Mouse (Mus musculus) cerebellum, adult 9-11 months (tissue): ENCODE results near the gene St7l.

Source experiments
- DNase-seq: peaks from one replicate; pipeline ENCODE4 v3.0.0; 2022

The St7l gene

DNA sequence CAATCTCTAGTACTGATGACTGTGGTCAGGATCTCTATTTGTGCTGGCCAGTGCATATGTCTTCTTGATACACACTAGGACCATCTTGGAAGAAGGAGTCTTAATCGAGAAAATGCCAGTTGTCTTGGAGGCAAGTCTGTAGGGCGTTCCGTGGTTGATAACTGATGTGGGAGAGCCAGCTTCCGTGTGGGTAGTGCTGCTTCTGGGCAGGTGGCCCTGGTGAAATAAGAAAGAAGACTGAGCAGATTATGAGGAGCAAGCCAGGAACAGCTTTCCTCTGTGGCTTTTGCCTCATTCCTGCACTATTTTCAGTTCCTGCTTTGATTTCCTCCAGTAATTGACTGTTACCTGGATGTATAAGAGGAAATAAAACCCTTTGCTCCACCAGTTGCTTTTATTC lies 41.6 kb downstream of the St7l start:
- no peak for DNase-seq

- DNase-seq = no peak
These were observed 42.2 kb downstream of the St7l start for GRCm38 (mm10) chr3:104906007-104906406.

DNA sequence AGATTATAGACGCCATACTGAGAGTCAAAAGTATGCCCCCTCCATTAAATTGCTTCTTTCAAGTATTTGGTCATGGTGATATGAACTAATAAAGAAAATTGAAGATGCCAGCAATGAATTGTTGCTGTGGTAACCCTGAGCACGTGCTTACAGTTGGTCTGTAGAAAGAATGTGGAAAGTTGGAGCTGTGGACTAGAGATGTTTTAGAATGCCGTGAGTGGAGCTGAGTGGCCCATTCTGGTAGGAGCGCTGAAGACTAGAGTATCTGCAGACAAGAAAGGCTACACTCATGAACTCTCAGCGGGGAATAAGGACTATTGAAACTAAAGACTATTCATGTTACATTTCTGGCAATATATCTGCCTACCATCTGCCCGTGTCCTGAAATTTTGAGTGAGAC lies 45.4 kb downstream of the St7l start:
- no peak for DNase-seq

GRCm38 (mm10) chr3:104914986-104915385 lies 51.2 kb downstream of the St7l start:
- DNase-seq = no peak

- DNase-seq = no peak
These were observed 65.6 kb downstream of the St7l start for GRCm38 (mm10) chr3:104929385-104929784.

- no peak for DNase-seq
These were observed 74.0 kb downstream of the St7l start for GRCm38 (mm10) chr3:104937728-104938305.

GRCm38 (mm10) chr3:104938327-104938726 lies 74.5 kb downstream of the St7l start:
- no peak for DNase-seq

DNA sequence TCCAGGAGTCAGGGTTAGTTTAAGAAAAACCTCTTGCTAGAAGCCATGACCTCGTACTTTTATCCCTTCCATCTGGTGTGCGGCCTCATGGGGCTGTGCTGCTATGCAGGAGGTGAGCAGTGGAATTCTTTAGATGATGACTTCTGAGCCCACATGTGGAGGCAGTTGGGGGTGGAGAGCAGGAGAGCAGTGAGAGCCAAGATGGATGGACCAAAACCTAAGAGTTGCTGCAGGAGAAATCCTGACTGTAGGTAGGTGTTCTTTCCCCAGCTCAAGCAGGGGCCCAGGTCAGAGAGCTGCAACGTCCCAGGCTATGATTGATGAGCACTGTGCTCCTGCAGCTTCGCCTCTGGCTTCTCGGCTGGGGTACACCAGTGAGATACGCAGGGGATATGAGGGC lies 76.9 kb downstream of the St7l start:
- no peak for DNase-seq

DNA sequence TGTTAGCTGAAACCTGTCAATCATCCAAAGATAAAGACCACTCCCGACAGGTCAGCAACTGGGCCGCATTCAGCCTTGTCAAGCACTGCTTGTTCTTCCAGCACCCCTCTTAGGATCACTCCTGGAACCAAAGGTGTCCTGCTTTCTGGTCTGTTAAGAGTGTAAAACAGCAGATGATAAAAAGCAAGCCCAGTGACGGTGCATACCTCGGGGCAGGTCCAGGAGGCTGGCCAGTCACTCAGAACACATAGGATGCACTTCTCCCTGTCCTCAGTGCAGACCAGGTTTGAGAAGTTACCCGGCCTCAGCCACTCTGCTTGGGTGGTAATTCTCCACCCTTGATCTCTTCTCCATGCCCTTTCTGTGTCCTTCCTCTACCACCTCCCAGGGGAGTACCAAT lies 78.9 kb downstream of the St7l start:
- no peak for DNase-seq

GRCm38 (mm10) chr3:104943333-104943732 lies 79.5 kb downstream of the St7l start:
- DNase-seq = no peak

- no peak for DNase-seq
These were observed 81.1 kb downstream of the St7l start for GRCm38 (mm10) chr3:104944894-104945293.

GRCm38 (mm10) chr3:104950926-104951325 lies 87.1 kb downstream of the St7l start:
- DNase-seq = no peak

DNA sequence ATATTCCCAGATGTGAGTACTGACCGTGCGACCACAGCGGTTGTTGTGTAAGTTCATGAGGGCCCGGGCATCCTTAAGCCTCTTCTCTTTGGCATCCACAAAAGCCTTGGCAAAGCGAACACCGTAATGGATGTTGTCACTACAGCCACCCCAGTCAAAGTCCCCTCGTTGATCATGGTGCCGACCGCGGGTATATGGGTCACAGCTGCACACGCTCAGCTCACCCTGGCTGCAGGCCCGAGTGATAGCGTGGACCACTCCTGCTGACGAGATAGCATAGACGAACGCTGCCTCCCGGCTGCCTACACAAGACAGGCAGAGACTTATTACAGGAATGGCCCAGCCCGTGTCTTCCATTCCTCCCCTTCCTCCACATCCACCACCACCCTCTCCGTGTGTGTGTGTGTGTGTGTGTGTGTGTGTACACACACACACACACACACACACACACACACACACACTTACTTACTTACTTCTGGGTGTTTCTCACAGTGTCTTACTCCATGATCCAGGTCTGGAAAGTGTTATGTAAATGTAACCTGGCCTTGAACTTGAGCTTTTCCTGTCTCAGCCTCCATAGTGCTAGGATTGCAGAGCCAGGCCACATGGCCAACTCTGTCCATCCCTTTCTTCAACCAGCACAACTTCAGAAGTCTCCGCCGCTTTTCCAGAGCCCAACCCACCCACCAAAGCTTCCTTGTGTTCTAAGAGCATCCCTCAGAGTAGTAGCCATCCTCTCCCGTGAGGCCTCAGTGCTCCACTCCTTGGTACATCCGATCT lies 89.3 kb downstream of the St7l start:
- DNase-seq = no peak

GRCm38 (mm10) chr3:104954137-104954536 lies 90.3 kb downstream of the St7l start:
- no peak for DNase-seq

GRCm38 (mm10) chr3:104954551-104954950 lies 90.7 kb downstream of the St7l start:
- DNase-seq = no peak

DNA sequence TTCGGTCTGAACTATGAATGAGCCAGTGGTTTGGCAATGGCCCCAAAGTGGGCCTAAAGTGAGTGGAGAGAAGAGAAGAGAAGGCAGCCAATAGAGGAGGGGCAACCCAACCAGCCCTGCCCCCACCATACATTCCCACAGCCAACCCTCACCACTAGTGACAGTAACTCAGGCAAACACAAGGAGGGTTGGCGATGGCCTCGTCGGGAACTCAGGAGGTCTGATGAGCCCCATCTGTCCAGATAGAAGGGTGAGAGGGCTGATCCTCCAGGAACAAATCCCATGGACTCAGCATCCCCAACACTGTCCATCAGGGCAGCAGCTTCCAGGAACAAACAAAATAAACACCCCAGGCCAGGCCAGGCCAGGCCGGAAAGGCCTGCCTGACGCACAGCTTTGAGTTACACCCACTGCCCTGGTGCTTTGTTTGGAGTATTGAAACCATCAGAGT lies 92.4 kb downstream of the St7l start:
- DNase-seq = no peak

DNA sequence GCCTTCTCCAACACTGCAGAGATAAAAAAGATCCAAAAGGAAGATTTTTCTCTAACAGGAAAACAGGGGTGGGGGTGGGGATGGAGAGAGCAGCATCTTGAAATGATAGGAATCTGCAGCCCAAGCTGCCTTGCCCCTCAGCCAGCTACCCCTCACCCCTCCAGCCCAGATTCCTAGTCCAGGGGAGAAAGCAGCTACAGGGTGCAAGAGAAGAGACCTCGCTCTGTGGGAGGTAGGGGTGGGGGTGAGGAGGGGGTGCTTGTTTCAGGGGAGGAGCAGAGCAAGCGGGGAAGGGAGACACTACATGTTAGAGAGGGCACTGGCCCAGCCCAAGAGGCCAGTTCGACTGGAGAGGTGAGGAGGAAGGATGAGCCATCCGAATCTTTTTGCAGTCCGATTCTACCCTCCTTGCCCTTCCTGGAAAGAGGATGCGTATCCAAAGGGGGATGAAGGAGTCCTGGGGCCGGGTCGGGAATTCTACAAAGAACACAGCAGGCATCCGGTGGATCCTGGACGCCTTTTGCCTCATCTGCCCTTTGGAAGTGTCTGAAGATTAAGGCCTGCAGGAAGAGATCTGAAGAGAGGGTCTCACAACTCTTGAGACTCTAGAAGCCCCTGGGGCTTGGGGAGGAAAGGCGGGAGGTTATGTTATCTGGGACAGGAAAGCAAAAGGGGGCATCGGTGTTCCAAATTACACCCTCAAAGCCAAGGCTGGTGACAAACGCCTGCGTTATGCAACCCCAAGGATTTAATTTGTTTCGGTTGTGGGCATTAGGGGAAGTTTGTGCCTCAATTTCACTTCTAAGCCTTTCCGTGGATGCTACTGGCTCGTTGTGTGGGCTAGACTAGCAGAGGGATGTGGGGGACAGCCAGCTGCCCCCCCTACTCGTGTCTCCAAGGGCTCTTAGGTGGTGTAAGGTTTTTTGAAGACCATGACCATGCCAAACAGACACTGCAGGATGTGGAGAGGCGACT lies 96.5 kb downstream of the St7l start:
- DNase-seq = no peak

GRCm38 (mm10) chr3:104961066-104962059 lies 97.6 kb downstream of the St7l start, which contains the start of gene Wnt2b:
TSS of gene Wnt2b (minus strand) at chr3:104961921.
- no peak for DNase-seq

- DNase-seq = no peak
These were observed 98.4 kb downstream of the St7l start for GRCm38 (mm10) chr3:104962141-104962611.

GRCm38 (mm10) chr3:104962866-104963265 lies 99.1 kb downstream of the St7l start:
- no peak for DNase-seq

DNA sequence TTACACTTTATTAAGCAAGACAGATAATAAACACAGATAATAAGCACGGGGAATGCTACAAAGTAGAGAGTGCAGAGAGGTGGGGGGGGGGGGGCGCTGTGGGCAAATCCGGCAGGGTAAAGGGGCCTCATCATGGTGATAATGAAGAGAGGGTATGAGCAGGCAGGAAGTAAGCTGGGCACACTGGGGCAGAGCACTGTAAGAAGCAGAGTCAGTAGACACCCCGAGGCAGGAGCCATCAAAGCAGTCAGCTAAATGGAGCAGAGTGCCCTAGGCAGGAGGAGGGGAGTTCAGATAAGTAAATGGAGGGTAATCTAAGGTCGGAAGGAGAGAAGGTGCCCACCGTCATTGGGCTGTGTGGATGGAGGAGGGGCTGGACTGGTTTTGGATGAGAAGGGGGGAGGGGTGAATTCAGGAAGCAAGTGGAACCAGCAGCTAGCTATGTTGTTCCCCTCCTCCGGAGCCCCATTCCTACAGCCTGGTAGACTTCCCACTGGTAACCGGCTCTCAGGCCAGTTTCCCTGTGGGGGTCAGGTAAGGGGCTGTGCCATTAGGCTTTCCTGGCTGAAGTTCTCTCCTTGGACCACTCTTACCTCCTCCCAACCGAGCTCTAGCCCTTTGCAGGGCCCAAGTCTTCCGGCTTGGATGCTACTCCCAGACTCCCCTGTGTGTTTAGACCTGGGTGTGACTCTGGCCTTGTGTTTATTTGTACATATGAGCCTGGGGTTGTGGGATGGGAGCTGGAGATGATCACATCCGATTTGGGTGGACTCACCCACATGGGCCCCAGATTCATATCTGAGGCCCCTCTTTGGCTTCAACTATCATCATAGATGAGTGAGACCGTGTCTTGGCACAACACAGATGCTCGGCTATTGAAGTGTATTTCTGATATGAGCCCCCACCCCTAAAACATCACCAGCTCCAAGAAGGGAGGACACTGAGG lies 99.8 kb downstream of the St7l start:
- no peak for DNase-seq
